Mouse (Mus musculus): ENCODE data around the gene Armc5.

The Armc5 gene

DNA sequence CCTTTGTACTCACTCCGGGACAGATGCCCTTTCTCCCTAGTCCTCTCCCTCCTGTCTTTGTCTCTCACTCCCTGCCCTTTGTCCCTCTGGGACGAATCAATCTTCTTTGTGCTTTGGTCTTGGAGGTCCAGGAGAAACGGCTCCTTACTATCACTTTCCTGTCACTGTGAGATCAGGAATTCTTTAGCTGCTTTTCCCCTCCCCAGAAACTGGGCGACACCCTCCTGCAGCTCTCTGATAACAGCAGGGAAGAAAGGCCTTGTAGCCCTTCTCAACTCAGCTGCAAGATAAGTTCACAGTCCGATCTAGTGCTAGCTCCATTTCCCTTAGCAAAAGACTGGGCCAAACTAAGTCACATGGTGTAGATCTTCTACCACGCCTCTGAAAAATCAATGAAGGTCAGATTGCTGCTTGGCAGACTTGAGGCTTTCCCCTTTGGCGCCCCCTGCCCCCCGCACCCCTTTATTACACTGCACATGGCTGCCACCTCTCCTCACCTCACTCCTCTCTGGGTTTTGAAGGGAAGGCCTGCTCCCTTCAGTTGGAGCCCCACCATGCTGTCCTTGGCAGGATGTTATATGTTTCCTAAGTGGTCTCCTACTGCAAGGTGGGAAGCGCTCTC lies 51.9 kb downstream of the Armc5 start:
- DNase-seq (ENCODE audit: low read depth) = peak; percentile 37
